In genomic region chr8:61590551-61591431, GRCm38 (mm10) we compare ENCODE assay signal across 8 mouse cellular contexts.
DNase-seq lines count a peak whose midpoint lies in the region; ATAC-seq and TF ChIP-seq lines count a peak whose summit lies in the region.

No protein-coding gene starts in this region.

- H3K27ac ChIP-seq in bone marrow macrophage, adult 2 months (ENCODE audit: insufficient read depth, low read depth, low read length), result no peak overlapping the region
- H3K27ac ChIP-seq in embryonic facial prominence, embryonic 14.5 days (replicated peaks; ENCODE audit: low read depth, low read length), result peak overlapping the region; percentile 83
- H3K27ac ChIP-seq in heart, embryonic 11.5 days (ENCODE audit: low read depth, low read length), result peak overlapping the region; percentile 80
- peak overlapping the region; percentile 76 for H3K27ac ChIP-seq in kidney, embryonic 14.5 days (ENCODE audit: low read depth, low read length)
- H3K27ac ChIP-seq in liver, embryonic 11.5 days (ENCODE audit: low read depth, low read length), result peak overlapping the region; percentile 32; the same call in 1 of the 2 replicates
- H3K27ac ChIP-seq in stomach, embryonic 16.5 days (ENCODE audit: low read length), result peak overlapping the region; percentile 94

- no peak for TF ChIP-seq CTCF in bone marrow macrophage, adult 2 months (IDR thresholded peaks at IDR 0.05; ENCODE audit: low read depth, low read length)

- H3K9ac ChIP-seq in embryonic facial prominence, embryonic 14.5 days (ENCODE audit: low read depth, low read length), result peak overlapping the region; percentile 67
- H3K9ac ChIP-seq in heart, embryonic 11.5 days (ENCODE audit: low read depth, low read length), result peak overlapping the region; percentile 74
- H3K9ac ChIP-seq in kidney, embryonic 14.5 days (ENCODE audit: low read depth, low read length), result peak overlapping the region; percentile 63
- H3K9ac ChIP-seq in liver, embryonic 11.5 days (ENCODE audit: low read depth, low read length), result peak overlapping the region; percentile 58
- H3K9ac ChIP-seq in stomach, embryonic 16.5 days (ENCODE audit: low read length), result peak overlapping the region; percentile 79

- under 1% methylated on average over 34 of the region's 35 CpGs for WGBS in embryonic facial prominence, embryonic 14.5 days
- 1% methylated on average over 35 of the region's 35 CpGs for WGBS in heart, embryonic 11.5 days (ENCODE audit: insufficient replicate concordance)
- WGBS in kidney, embryonic 14.5 days, result 0% methylated on average over 35 of the region's 35 CpGs
- WGBS in liver, embryonic 11.5 days, result under 1% methylated on average over 35 of the region's 35 CpGs
- under 1% methylated on average over 35 of the region's 35 CpGs for WGBS in stomach, embryonic 16.5 days

- H3K4me1 ChIP-seq in bone marrow macrophage, adult 2 months (ENCODE audit: control insufficient read depth, insufficient read depth, low read length), result peaks cover 8% of the 10 kb centered on the region
- peaks cover 17% of the 10 kb centered on the region for H3K4me1 ChIP-seq in embryonic facial prominence, embryonic 14.5 days (ENCODE audit: control insufficient read depth, insufficient read depth, low read length)
- peaks cover 23% of the 10 kb centered on the region for H3K4me1 ChIP-seq in heart, embryonic 11.5 days (ENCODE audit: control insufficient read depth, insufficient read depth, low read length)
- peaks cover 21% of the 10 kb centered on the region; the same call in 1 of the 2 replicates for H3K4me1 ChIP-seq in kidney, embryonic 14.5 days (ENCODE audit: control insufficient read depth, insufficient read depth, low read length)
- H3K4me1 ChIP-seq in liver, embryonic 11.5 days (replicated peaks; ENCODE audit: control insufficient read depth, insufficient read depth, low read length), result peaks cover 7% of the 10 kb centered on the region
- peaks cover 32% of the 10 kb centered on the region for H3K4me1 ChIP-seq in stomach, embryonic 16.5 days (ENCODE audit: control insufficient read depth, insufficient read depth, low read length)

- DNase-seq in CD4-positive helper T cell, adult 2 months (ENCODE audit: low read depth, low spot score), result peak; percentile 72
- DNase-seq in embryonic facial prominence, embryonic 14.5 days (ENCODE audit: low spot score), result peak; percentile 93
- peak; percentile 85 for DNase-seq in liver, embryonic 11.5 days (ENCODE audit: low spot score)
- peak; percentile 70 for DNase-seq in naive thymus-derived CD4-positive, alpha-beta T cell, adult 2 months (ENCODE audit: low read depth)

- no peaks in the 10 kb centered on the region for H3K36me3 ChIP-seq in embryonic facial prominence, embryonic 14.5 days (ENCODE audit: control insufficient read depth, insufficient read depth, low read length)
- H3K36me3 ChIP-seq in heart, embryonic 11.5 days (ENCODE audit: control insufficient read depth, insufficient read depth, low read length), result 0 out of 2 replicates have a peak, but pooled peaks cover 2% of the 10 kb centered on the region
- no peaks in the 10 kb centered on the region for H3K36me3 ChIP-seq in kidney, embryonic 14.5 days (ENCODE audit: control insufficient read depth, insufficient read depth, low read length)
- H3K36me3 ChIP-seq in liver, embryonic 11.5 days (ENCODE audit: control insufficient read depth, insufficient read depth, low read length), result no peaks in the 10 kb centered on the region
- no peaks in the 10 kb centered on the region for H3K36me3 ChIP-seq in stomach, embryonic 16.5 days (ENCODE audit: control insufficient read depth, insufficient read depth, low read length)

- peak overlapping the region; percentile 66 for H3K4me2 ChIP-seq in embryonic facial prominence, embryonic 14.5 days (ENCODE audit: low read depth, low read length)
- H3K4me2 ChIP-seq in heart, embryonic 11.5 days, result peak overlapping the region; percentile 72
- H3K4me2 ChIP-seq in kidney, embryonic 14.5 days (replicated peaks; ENCODE audit: low read depth, low read length), result peak overlapping the region; percentile 81
- peak overlapping the region; percentile 86 for H3K4me2 ChIP-seq in liver, embryonic 11.5 days
- peak overlapping the region; percentile 57 for H3K4me2 ChIP-seq in stomach, embryonic 16.5 days (ENCODE audit: low read depth, low read length)

- no peaks in the 10 kb centered on the region for H3K9me3 ChIP-seq in embryonic facial prominence, embryonic 14.5 days (ENCODE audit: control insufficient read depth, low read length)
- H3K9me3 ChIP-seq in heart, embryonic 11.5 days (replicated peaks; ENCODE audit: control insufficient read depth, low read length), result no peaks in the 10 kb centered on the region
- no peaks in the 10 kb centered on the region for H3K9me3 ChIP-seq in kidney, embryonic 14.5 days (ENCODE audit: control insufficient read depth, low read length)
- no peaks in the 10 kb centered on the region for H3K9me3 ChIP-seq in liver, embryonic 11.5 days (ENCODE audit: control insufficient read depth, low read length)
- no peaks in the 10 kb centered on the region for H3K9me3 ChIP-seq in stomach, embryonic 16.5 days (replicated peaks; ENCODE audit: control insufficient read depth, low read length)

- no peak for TF ChIP-seq POLR2A in bone marrow macrophage, adult 2 months (IDR thresholded peaks at IDR 0.05; ENCODE audit: borderline replicate concordance, low read depth, low read length)

- peak overlapping the region; percentile 66 for H3K4me3 ChIP-seq in bone marrow macrophage, adult 2 months (ENCODE audit: insufficient read depth, low read length)
- peak overlapping the region; percentile 48 for H3K4me3 ChIP-seq in embryonic facial prominence, embryonic 14.5 days (ENCODE audit: low read depth, low read length)
- peak overlapping the region; percentile 53 for H3K4me3 ChIP-seq in heart, embryonic 11.5 days (ENCODE audit: low read depth, low read length)
- H3K4me3 ChIP-seq in kidney, embryonic 14.5 days (ENCODE audit: low read length), result peak overlapping the region; percentile 63
- peak overlapping the region; percentile 65 for H3K4me3 ChIP-seq in liver, embryonic 11.5 days (ENCODE audit: low read depth, low read length)
- H3K4me3 ChIP-seq in stomach, embryonic 16.5 days (replicated peaks; ENCODE audit: low read length), result peak overlapping the region; percentile 69

- peak; percentile 92 for ATAC-seq in embryonic facial prominence, embryonic 14.5 days (ENCODE audit: low read depth)
- ATAC-seq in heart, embryonic 11.5 days (replicated peaks; ENCODE audit: insufficient number of reproducible peaks, low FRiP score, low TSS enrichment), result peak; percentile 86
- peak; percentile 94 for ATAC-seq in kidney, embryonic 14.5 days (ENCODE audit: low FRiP score, low TSS enrichment)
- ATAC-seq in liver, embryonic 11.5 days (replicated peaks; ENCODE audit: low FRiP score), result peak; percentile 82
- peak; percentile 92 for ATAC-seq in stomach, embryonic 16.5 days (ENCODE audit: insufficient read depth, low FRiP score)

- no peaks in the 10 kb centered on the region for H3K27me3 ChIP-seq in embryonic facial prominence, embryonic 14.5 days (replicated peaks; ENCODE audit: control insufficient read depth, insufficient read depth, low read length)
- no peaks in the 10 kb centered on the region for H3K27me3 ChIP-seq in heart, embryonic 11.5 days (ENCODE audit: control insufficient read depth, insufficient read depth, low read length)
- H3K27me3 ChIP-seq in kidney, embryonic 14.5 days (ENCODE audit: control insufficient read depth, insufficient read depth, low read length), result no peaks in the 10 kb centered on the region; the same call in 1 of the 2 replicates
- no peaks in the 10 kb centered on the region; the same call in 1 of the 2 replicates for H3K27me3 ChIP-seq in liver, embryonic 11.5 days (replicated peaks; ENCODE audit: control insufficient read depth, insufficient read depth, low read length)
- H3K27me3 ChIP-seq in stomach, embryonic 16.5 days (ENCODE audit: control insufficient read depth, insufficient read depth, low read length), result no peaks in the 10 kb centered on the region
